ENCODE assay signal across 9 mouse cellular contexts in the genomic region with DNA sequence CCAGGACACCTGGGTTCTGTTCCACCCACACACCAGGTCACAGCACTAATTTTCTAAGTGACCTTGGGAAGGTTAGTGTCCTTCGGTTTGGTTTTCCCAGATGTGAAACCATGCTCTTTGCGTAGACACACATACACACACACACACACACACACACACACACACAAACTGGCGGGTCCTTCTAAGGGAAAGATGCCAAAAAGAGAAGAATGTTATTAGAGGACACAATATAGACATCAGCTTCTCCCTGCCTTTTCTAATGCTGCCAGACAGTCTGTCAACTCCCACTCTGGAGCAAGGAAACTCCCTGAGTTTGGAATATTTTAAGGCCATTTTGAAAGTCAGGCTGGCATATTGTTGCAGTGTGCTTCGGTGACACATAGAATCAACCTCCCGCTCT. TPM values are rescaled to one million over a fixed set of nuclear protein-coding genes. Genes with fewer than 3 reads are reported as not detected.
DNase-seq lines count a peak whose midpoint lies in the region; ATAC-seq and TF ChIP-seq lines count a peak whose summit lies in the region.
"Had no signal": no experiment of that assay in that cellular context is flagged by ENCODE, and none has a peak within 500 bp of the region (broad histone marks: within the 10 kb centered on the region; RNA-seq: fewer than 3 reads in every experiment).

No protein-coding gene starts in this region.

- H3K79me3 ChIP-seq in C2C12 (ENCODE audit: low read depth), result peaks cover 3% of the 10 kb centered on the region

- H3K9me3 ChIP-seq in forebrain, embryonic 13.5 days (replicated peaks), result no peaks in the 10 kb centered on the region
- H3K9me3 ChIP-seq in limb, embryonic 10.5 days (replicated peaks), result no peaks in the 10 kb centered on the region
- no peaks in the 10 kb centered on the region for H3K9me3 ChIP-seq in midbrain, postnatal 0 days (ENCODE audit: low read length)
- H3K9me3 ChIP-seq: G1E had no signal

- DNase-seq in embryo, embryonic 10.5 days (ENCODE audit: low spot score), result peak; percentile 56
- DNase-seq in embryo, embryonic 9.5 days (ENCODE audit: extremely low spot score), result no peak
- DNase-seq in limb, embryonic 10.5 days (ENCODE audit: low spot score), result no peak
- DNase-seq in midbrain, postnatal 0 days (ENCODE audit: low spot score), result peak; percentile 61
- DNase-seq in T-cell, adult 2 months (ENCODE audit: low spot score), result no peak
- no peak for DNase-seq in cerebellum, adult 9-11 months

- 15% methylated on average over 5 of the region's 5 CpGs for WGBS in forebrain, embryonic 13.5 days
- WGBS in limb, embryonic 10.5 days, result 14% methylated on average over 5 of the region's 5 CpGs
- WGBS in midbrain, postnatal 0 days, result 6% methylated on average over 5 of the region's 5 CpGs

- H3K4me3 ChIP-seq in C2C12 (ENCODE audit: insufficient read depth, poor library complexity, severe bottlenecking), result peak overlapping the region; percentile 61
- peak overlapping the region; percentile 68 for H3K4me3 ChIP-seq in forebrain, embryonic 13.5 days
- H3K4me3 ChIP-seq in limb, embryonic 10.5 days, result peak overlapping the region; percentile 90
- peak overlapping the region; percentile 83 for H3K4me3 ChIP-seq in midbrain, postnatal 0 days (ENCODE audit: low read depth, low read length)

- H3K9ac ChIP-seq in forebrain, embryonic 13.5 days, result no peak overlapping the region
- H3K9ac ChIP-seq in midbrain, postnatal 0 days (replicated peaks; ENCODE audit: low read length, poor library complexity, severe bottlenecking), result peak overlapping the region; percentile 80; the same call in 1 of the 2 replicates

- H3K36me3 ChIP-seq in C2C12 (ENCODE audit: control insufficient read depth, insufficient read depth), result no peaks in the 10 kb centered on the region
- H3K36me3 ChIP-seq in forebrain, embryonic 13.5 days (ENCODE audit: poor library complexity, severe bottlenecking), result no peaks in the 10 kb centered on the region
- H3K36me3 ChIP-seq in limb, embryonic 10.5 days, result no peaks in the 10 kb centered on the region
- no peaks in the 10 kb centered on the region for H3K36me3 ChIP-seq in midbrain, postnatal 0 days (ENCODE audit: insufficient read depth, low read length)
- H3K36me3 ChIP-seq: G1E had no signal

- no peak for TF ChIP-seq CTCF in C2C12 (IDR thresholded peaks at IDR 0.05; ENCODE audit: control insufficient read depth, insufficient read depth, insufficient read length)
- TF ChIP-seq CTCF in midbrain, postnatal 0 days (IDR thresholded peaks at IDR 0.05), result no peak

- H3K27ac ChIP-seq in forebrain, embryonic 13.5 days, result no peak overlapping the region
- peak overlapping the region; percentile 99 for H3K27ac ChIP-seq in limb, embryonic 10.5 days
- H3K27ac ChIP-seq in midbrain, postnatal 0 days (ENCODE audit: low read depth, low read length), result peak overlapping the region; percentile 82

- peaks cover 12% of the 10 kb centered on the region for H3K4me1 ChIP-seq in forebrain, embryonic 13.5 days
- peaks cover 34% of the 10 kb centered on the region for H3K4me1 ChIP-seq in limb, embryonic 10.5 days
- 0 out of 2 replicates have a peak, but pooled peaks cover 3% of the 10 kb centered on the region for H3K4me1 ChIP-seq in midbrain, postnatal 0 days (ENCODE audit: insufficient read depth, low read length)

- peak overlapping the region; percentile 86 for H3K4me2 ChIP-seq in forebrain, embryonic 13.5 days
- peak overlapping the region; percentile 82 for H3K4me2 ChIP-seq in midbrain, postnatal 0 days (ENCODE audit: low read depth, low read length, poor library complexity, severe bottlenecking)

- H3ac ChIP-seq in C2C12 (ENCODE audit: control insufficient read depth, insufficient read length, low read depth), result no peak overlapping the region

- ATAC-seq in forebrain, embryonic 13.5 days, result no peak
- ATAC-seq in midbrain, postnatal 0 days (ENCODE audit: low FRiP score), result peak; percentile 28; the same call in 1 of the 2 replicates

- peaks cover 41% of the 10 kb centered on the region for H3K79me2 ChIP-seq in C2C12 (ENCODE audit: control insufficient read depth, insufficient read depth)

- no peaks in the 10 kb centered on the region for H3K27me3 ChIP-seq in C2C12 (ENCODE audit: control insufficient read depth, insufficient read depth, insufficient read length)
- peaks cover 26% of the 10 kb centered on the region; the same call in 1 of the 2 replicates for H3K27me3 ChIP-seq in forebrain, embryonic 13.5 days
- H3K27me3 ChIP-seq in limb, embryonic 10.5 days (ENCODE audit: low read depth, poor library complexity, severe bottlenecking), result no peaks in the 10 kb centered on the region
- H3K27me3 ChIP-seq in midbrain, postnatal 0 days (ENCODE audit: insufficient read depth, low read length), result no peaks in the 10 kb centered on the region

TF ChIP-seq in C2C12, 6 proteins besides CTCF, POLR2A, EP300 and RAD21:
- TF ChIP-seq MYOD1 (IDR thresholded peaks at IDR 0.05; ENCODE audit: control insufficient read depth, insufficient read length, low read depth) (no peak), CEBPB (IDR thresholded peaks at IDR 0.05; ENCODE audit: low read depth) (no peak), FOSL1 (IDR thresholded peaks at IDR 0.05; ENCODE audit: insufficient read depth, low read length, poor library complexity, severe bottlenecking) (no peak), MAX (IDR thresholded peaks at IDR 0.05) (no peak)

RNA-seq across cellular contexts. Expression of gene Rbms1, which starts 0.6 kb away (rescaled TPM):
- 42.9 TPM for polyA plus RNA-seq in C2C12 (2012; fragmentation: generic; extraction: Trizol)
- 14.2 and 14.5 TPM in 2 replicates for polyA plus RNA-seq in forebrain, embryonic 13.5 days (2015; fragmentation: Nextera tagmentation; extraction: Ambion mirVana)
- polyA plus RNA-seq in limb, embryonic 10.5 days (2016; fragmentation: Nextera tagmentation; extraction: Ambion mirVana), result 118 and 124 TPM in 2 replicates
- total RNA-seq in midbrain, postnatal 0 days (2014; rRNA removed), result 36.2 and 38.6 TPM in 2 replicates
- polyA plus RNA-seq in midbrain, postnatal 0 days (2015; fragmentation: Nextera tagmentation; extraction: Ambion mirVana), result 40.4 and 40.8 TPM in 2 replicates

Comparison
In these comparisons a context has a peak if more than half of its experiments do, and no peak if none do; other contexts are left out.
1. DNase-seq: peak in embryo, embryonic 10.5 days (single experiment) and midbrain, postnatal 0 days (single experiment); none in embryo, embryonic 9.5 days (single experiment), limb, embryonic 10.5 days (single experiment), T-cell, adult 2 months (single experiment) and cerebellum, adult 9-11 months (single experiment).
2. Peak in every context shown above with its lines, with median percentiles within 50 percentile points of each other: H3K4me3 ChIP-seq.